ENCODE assay signal across 9 mouse cellular contexts in the genomic region with DNA sequence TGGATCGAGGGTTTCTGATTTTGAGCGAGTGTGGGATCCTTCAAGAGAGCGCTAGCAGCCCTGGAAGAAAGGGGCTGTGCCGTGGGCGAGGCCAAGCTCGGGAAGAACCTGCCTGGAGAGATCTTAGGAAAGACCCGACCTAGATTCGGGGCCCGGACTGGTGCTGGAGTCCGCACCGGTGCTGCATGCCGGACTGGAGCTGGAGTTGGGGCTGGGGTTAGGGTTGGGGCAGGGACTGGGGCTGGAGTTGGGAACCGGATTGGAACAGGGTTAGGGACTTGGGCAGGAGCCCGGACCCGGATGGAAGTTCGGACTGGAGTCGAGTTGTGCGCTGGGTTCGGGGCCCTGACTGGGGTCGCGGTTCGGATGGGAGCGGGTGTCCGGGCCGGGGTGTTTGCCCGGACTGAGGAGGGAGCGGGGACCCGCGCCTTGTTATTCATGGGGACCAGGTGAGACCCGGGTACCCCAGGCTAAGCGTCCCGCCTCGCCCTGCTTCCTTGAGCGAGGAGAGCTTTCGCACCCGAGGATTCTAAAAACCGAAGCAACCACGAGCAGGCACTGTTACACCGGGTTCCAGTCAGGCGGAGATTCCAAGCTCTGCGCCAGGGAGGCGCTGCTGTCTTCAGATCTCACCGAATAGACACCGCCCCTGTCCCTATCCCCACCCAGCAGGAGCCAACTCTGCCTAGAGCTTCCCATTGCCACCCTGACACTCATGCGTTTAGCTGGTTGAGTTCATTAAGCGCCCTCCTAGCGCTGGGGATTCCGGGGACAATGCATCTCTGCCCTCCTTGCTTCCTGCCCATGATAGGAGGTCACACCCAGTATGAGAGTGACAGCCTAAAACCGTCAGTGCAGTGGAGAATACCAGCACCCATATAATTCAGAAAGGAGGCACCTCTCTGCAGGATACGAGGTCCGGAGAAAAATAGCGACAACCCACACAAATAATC. TPM values are rescaled to one million over a fixed set of nuclear protein-coding genes. Genes with fewer than 3 reads are reported as not detected.
A peak's percentile ranks its signal among the peaks of the same experiment; 100 is the strongest.
DNase-seq lines count a peak whose midpoint lies in the region; ATAC-seq lines count a peak whose summit lies in the region.
"Had no signal": no experiment of that assay in that cellular context is flagged by ENCODE, and none has a peak within 500 bp of the region (broad histone marks: within the 10 kb centered on the region; RNA-seq: fewer than 3 reads in every experiment).

Gene Selenov (minus strand): TSS at position 549 of the 953 bp plus-strand sequence.

- WGBS in liver, embryonic 11.5 days: 2% methylated on average over 52 of the region's 52 CpGs
- 1% methylated on average over 52 of the region's 52 CpGs for whole genome bisulfite sequencing in forebrain, embryonic 15.5 days
- WGBS in liver, embryonic 12.5 days (ENCODE audit: insufficient replicate concordance): 2% methylated on average over 52 of the region's 52 CpGs

- peak; percentile 42 to 68 for DNase-seq in adrenal gland, adult (ENCODE audit: inconsistent age in 2 of 2, low spot score in 1 of 2)
- no peak for DNase-seq in adrenal gland, adult 18-20 months (ENCODE audit: low spot score in 2 of 2)
- peak; percentile 36 for DNase-seq in liver, embryonic 11.5 days (ENCODE audit: low spot score)
- no peak for DNase-seq in liver
- DNase-seq in right cerebral cortex, postnatal 10 days (ENCODE audit: low spot score in 2 of 2): peak; percentile 78 to 79

- H3K36me3 ChIP-seq in liver, embryonic 11.5 days (ENCODE audit: control insufficient read depth, insufficient read depth, low read length): no peaks in the 10 kb centered on the region
- H3K36me3 ChIP-seq in forebrain, embryonic 15.5 days: no peaks in the 10 kb centered on the region
- H3K36me3 ChIP-seq in liver, embryonic 12.5 days: no peaks in the 10 kb centered on the region

- no peak for ATAC-seq in liver, embryonic 11.5 days (replicated peaks; ENCODE audit: low FRiP score)
- ATAC-seq in forebrain, embryonic 15.5 days (replicated peaks): no peak; the same call in 1 of the 2 replicates
- 0 out of 2 replicates have a peak, but pooled peaks have one; percentile 10 for ATAC-seq in liver, embryonic 12.5 days
- ATAC-seq in erythroid progenitor cell, adult 5-6 weeks (replicated peaks; ENCODE audit: low FRiP score, poor library complexity, severe bottlenecking): no peak

- H3K27ac ChIP-seq in liver, embryonic 11.5 days (ENCODE audit: low read depth, low read length): no peak within 1 kb of the TSS
- H3K27ac ChIP-seq in forebrain, embryonic 15.5 days (replicated peaks): no peak within 1 kb of the TSS
- no peak within 1 kb of the TSS for H3K27ac ChIP-seq in liver, embryonic 12.5 days

- peaks cover 75% of the 10 kb centered on the region for H3K27me3 ChIP-seq in liver, embryonic 11.5 days (replicated peaks; ENCODE audit: control insufficient read depth, insufficient read depth, low read length)
- H3K27me3 ChIP-seq in forebrain, embryonic 15.5 days: peaks cover 60% of the 10 kb centered on the region
- H3K27me3 ChIP-seq in liver, embryonic 12.5 days (replicated peaks): peaks cover 95% of the 10 kb centered on the region

- no peaks in the 10 kb centered on the region; the same call in 1 of the 2 replicates for H3K4me1 ChIP-seq in liver, embryonic 11.5 days (replicated peaks; ENCODE audit: control insufficient read depth, insufficient read depth, low read length)
- peaks cover 24% of the 10 kb centered on the region for H3K4me1 ChIP-seq in forebrain, embryonic 15.5 days
- H3K4me1 ChIP-seq in liver, embryonic 12.5 days: peaks cover 20% of the 10 kb centered on the region

- peak within 1 kb of the TSS; percentile 40 for H3K4me3 ChIP-seq in liver, embryonic 11.5 days (ENCODE audit: low read depth, low read length)
- H3K4me3 ChIP-seq in forebrain, embryonic 15.5 days: peak within 1 kb of the TSS; percentile 29
- H3K4me3 ChIP-seq in liver, embryonic 12.5 days: peak within 1 kb of the TSS; percentile 28

- peak within 1 kb of the TSS; percentile 60 for H3K4me2 ChIP-seq in liver, embryonic 11.5 days
- H3K4me2 ChIP-seq in forebrain, embryonic 15.5 days (replicated peaks): peak within 1 kb of the TSS; percentile 42
- peak within 1 kb of the TSS; percentile 37 for H3K4me2 ChIP-seq in liver, embryonic 12.5 days

- H3K9ac ChIP-seq in liver, embryonic 11.5 days (ENCODE audit: low read depth, low read length): no peak within 1 kb of the TSS
- no peak within 1 kb of the TSS for H3K9ac ChIP-seq in forebrain, embryonic 15.5 days (replicated peaks)
- no peak within 1 kb of the TSS for H3K9ac ChIP-seq in liver, embryonic 12.5 days

- H3K9me3 ChIP-seq in liver, embryonic 11.5 days (ENCODE audit: control insufficient read depth, low read length): no peaks in the 10 kb centered on the region
- H3K9me3 ChIP-seq in forebrain, embryonic 15.5 days: no peaks in the 10 kb centered on the region
- no peaks in the 10 kb centered on the region for H3K9me3 ChIP-seq in liver, embryonic 12.5 days (replicated peaks)

RNA-seq across cellular contexts. Expression of gene Selenov, which starts in this region (rescaled TPM):
- total RNA-seq in adrenal gland, adult 18-20 months (2021): not detected
- not detected in 2 replicates for polyA plus RNA-seq in liver, embryonic 11.5 days (2014; fragmentation: Nextera tagmentation; extraction: Ambion mirVana)
- polyA plus RNA-seq in forebrain, embryonic 15.5 days (2015; fragmentation: Nextera tagmentation; extraction: Ambion mirVana): 0.24 and 0.31 TPM in 2 replicates
- not detected in 2 replicates for polyA plus RNA-seq in liver, embryonic 12.5 days (2016; fragmentation: Nextera tagmentation; extraction: Ambion mirVana)
- not detected in 2 replicates for total RNA-seq in erythroid progenitor cell, adult 5-6 weeks (2015; ENCODE audit: low replicate concordance)
- total RNA-seq in erythroid progenitor cell, adult 5-6 weeks (2017; ENCODE audit: low replicate concordance): not detected in 2 replicates
- total RNA-seq: liver, adult 2 months had no signal
- polyA plus RNA-seq: liver, adult 2 months had no signal

Comparison
In these comparisons a context has a peak if more than half of its experiments do, and no peak if none do; other contexts are left out.
1. DNase-seq: peak in adrenal gland, adult (2 of 2) and right cerebral cortex, postnatal 10 days (2 of 2); none in adrenal gland, adult 18-20 months (0 of 2) and liver (single experiment).
2. Peak in DNase-seq, H3K4me3 ChIP-seq and H3K4me2 ChIP-seq in liver, embryonic 11.5 days; RNA of the gene not detected or under 1 TPM.
3. Peak in ATAC-seq, H3K4me3 ChIP-seq and H3K4me2 ChIP-seq in liver, embryonic 12.5 days; RNA of the gene not detected or under 1 TPM.
4. Peak in every context shown above with its lines, with median percentiles within 50 percentile points of each other: H3K4me2 ChIP-seq and H3K4me3 ChIP-seq.